Mouse (Mus musculus): ENCODE results near the gene Manba.

GRCm38 (mm10) chr3:135564706-135565105, 79.3 kb downstream of the Manba start:
- TF ChIP-seq POLR2A (IDR thresholded peaks at IDR 0.05; ENCODE audit: low read depth, low read length), result no peak
- TF ChIP-seq CTCF (IDR thresholded peaks at IDR 0.05; ENCODE audit: borderline replicate concordance, insufficient read depth, low read length), result no peak
